Mouse (Mus musculus) midbrain, embryonic 14.5 days (tissue): ENCODE data around the gene Pcx. TPM values are rescaled to one million over a fixed set of nuclear protein-coding genes. Genes with fewer than 3 reads are reported as not detected.

Experiments
- ATAC-seq: fragments of 200-750 bp; cut with Nextera tagmentation; 2 replicates; pipeline ENCODE4 v1.8.0; 2017; ENCODE audit warnings: moderate number of reproducible peaks, moderate library complexity; ENCODE audit not compliant: low FRiP score, low TSS enrichment
- DNase-seq: peaks from one replicate; pipeline ENCODE4 v3.0.0-alpha.2; 2015
- H3K27ac ChIP-seq: fragments of 300-500 bp; sonication (generic); replicated peaks from 2 replicates; pipeline ENCODE4 v1.5.1; 2014; ENCODE audit warnings: mild to moderate bottlenecking, low read depth, low read length, moderate library complexity
- H3K27me3 ChIP-seq: fragments of 300-500 bp; sonication (generic); 2 replicates; pipeline ENCODE4 v1.6.1; 2014; ENCODE audit warnings: low read length, control low read depth, mixed read lengths; ENCODE audit not compliant: control insufficient read depth, insufficient read depth
- H3K36me3 ChIP-seq: fragments of 300-500 bp; sonication (generic); 2 replicates; pipeline ENCODE4 v1.6.1; 2014; ENCODE audit warnings: low read length, control low read depth; ENCODE audit not compliant: control insufficient read depth, insufficient read depth
- H3K4me1 ChIP-seq: fragments of 300-500 bp; sonication (generic); 2 replicates; pipeline ENCODE4 v1.6.1; 2014; ENCODE audit warnings: mild to moderate bottlenecking, antibody characterized with exemption, low read length, control low read depth; ENCODE audit not compliant: control insufficient read depth, insufficient read depth
- H3K4me2 ChIP-seq: fragments of 300-500 bp; sonication (generic); 2 replicates; pipeline ENCODE4 v1.6.1; 2014; ENCODE audit warnings: mild to moderate bottlenecking, low read length, moderate library complexity
- H3K4me3 ChIP-seq: fragments of 300-500 bp; sonication (generic); replicated peaks from 2 replicates; pipeline ENCODE4 v1.5.1; 2014; ENCODE audit warnings: low read depth, low read length
- H3K9ac ChIP-seq: fragments of 300-500 bp; sonication (generic); replicated peaks from 2 replicates; pipeline ENCODE4 v1.6.1; 2014; ENCODE audit warnings: mild to moderate bottlenecking, low read length, moderate library complexity
- H3K9me3 ChIP-seq: fragments of 300-500 bp; sonication (generic); 2 replicates; pipeline ENCODE4 v1.6.1; 2016; ENCODE audit warnings: low read length, control low read depth, mixed read lengths; ENCODE audit not compliant: control insufficient read depth
- WGBS: fragments of 180-500 bp; shearing (Covaris S2); extraction: QIAGEN DNeasy Blood & Tissue Kit; methylation state at CpG from one replicate; pipeline ENCODE4 v1.1.7; 2014; 5-methylcytosine and 5-hydroxymethylcytosine counted together
- polyA plus RNA-seq: library from polyadenylated mRNA; unstranded; fragments of >200 nt; fragmentation: Nextera tagmentation; extraction: Ambion mirVana; gene quantifications from 2 replicates; pipeline ENCODE4 v1.2.1, GENCODE M21; 2014

The Pcx gene
- polyA plus RNA-seq, 1 experiment from 2014 or later = 20.5 TPM

- Histone ChIP-seq H3K9me3 (no peaks in the 10 kb centered on the region), H3K4me2 (no peak overlapping the region), H3K36me3 (no peaks in the 10 kb centered on the region), H3K4me1 (no peaks in the 10 kb centered on the region), H3K27me3 (no peaks in the 10 kb centered on the region), H3K4me3 (no peak overlapping the region), H3K9ac (no peak overlapping the region), H3K27ac (no peak overlapping the region)
- ATAC-seq (no peak), DNase-seq (no peak)
- 45% methylated on average over 7 of the region's 7 CpGs for WGBS
These were observed 83.7 kb downstream of the Pcx start for GRCm38 (mm10) chr19:4593792-4594522.

GRCm38 (mm10) chr19:4596071-4596470 is 85.8 kb downstream of the Pcx start:
- no peaks in the 10 kb centered on the region for H3K9me3 ChIP-seq
- ATAC-seq = no peak
- no peak overlapping the region for H3K9ac ChIP-seq
- no peaks in the 10 kb centered on the region for H3K36me3 ChIP-seq
- WGBS = 78% methylated on average over 2 of the region's 2 CpGs
- H3K4me1 ChIP-seq = no peaks in the 10 kb centered on the region
- no peak for DNase-seq
- H3K4me3 ChIP-seq = no peak overlapping the region
- no peak overlapping the region for H3K4me2 ChIP-seq
- no peak overlapping the region for H3K27ac ChIP-seq
- no peaks in the 10 kb centered on the region for H3K27me3 ChIP-seq

GRCm38 (mm10) chr19:4602459-4602858 is 92.2 kb downstream of the Pcx start:
- H3K4me2 ChIP-seq = no peak overlapping the region
- H3K9ac ChIP-seq = no peak overlapping the region
- no peak overlapping the region for H3K27ac ChIP-seq
- H3K36me3 ChIP-seq = no peaks in the 10 kb centered on the region
- H3K4me1 ChIP-seq = no peaks in the 10 kb centered on the region
- no peak overlapping the region for H3K4me3 ChIP-seq
- ATAC-seq (no peak), DNase-seq (no peak)
- no peaks in the 10 kb centered on the region for H3K9me3 ChIP-seq
- WGBS = 88% methylated on average over 20 of the region's 20 CpGs
- no peaks in the 10 kb centered on the region for H3K27me3 ChIP-seq

- no peaks in the 10 kb centered on the region for H3K36me3 ChIP-seq
- no peak overlapping the region for H3K4me2 ChIP-seq
- ATAC-seq = no peak
- H3K27ac ChIP-seq = no peak overlapping the region
- H3K9ac ChIP-seq = no peak overlapping the region
- H3K27me3 ChIP-seq = no peaks in the 10 kb centered on the region
- H3K4me3 ChIP-seq = no peak overlapping the region
- H3K9me3 ChIP-seq = no peaks in the 10 kb centered on the region
- whole genome bisulfite sequencing = 41% methylated on average over 24 of the region's 24 CpGs
- peak; percentile 54 for DNase-seq
- H3K4me1 ChIP-seq = no peaks in the 10 kb centered on the region
These were observed 93.8 kb downstream of the Pcx start for GRCm38 (mm10) chr19:4603801-4604723.

- Histone ChIP-seq H3K36me3 (0 out of 2 replicates have a peak, but pooled peaks cover under 1% of the 10 kb centered on the region), H3K27me3 (no peaks in the 10 kb centered on the region), H3K9me3 (no peaks in the 10 kb centered on the region), H3K4me3 (no peak overlapping the region), H3K27ac (no peak overlapping the region), H3K4me1 (no peaks in the 10 kb centered on the region), H3K9ac (no peak overlapping the region), H3K4me2 (no peak overlapping the region)
- 92% methylated on average over 4 of the region's 4 CpGs for whole genome bisulfite sequencing
- no peak for ATAC-seq
- DNase-seq = no peak
These were observed 95.4 kb downstream of the Pcx start for GRCm38 (mm10) chr19:4605654-4606053.

GRCm38 (mm10) chr19:4607406-4607805 is 97.1 kb downstream of the Pcx start:
- no peaks in the 10 kb centered on the region for H3K4me1 ChIP-seq
- H3K27me3 ChIP-seq = no peaks in the 10 kb centered on the region
- H3K36me3 ChIP-seq = peaks cover 17% of the 10 kb centered on the region
- no peak overlapping the region for H3K9ac ChIP-seq
- H3K27ac ChIP-seq = no peak overlapping the region
- H3K4me2 ChIP-seq = no peak overlapping the region
- DNase-seq = no peak
- ATAC-seq = no peak
- no peak overlapping the region for H3K4me3 ChIP-seq
- 90% methylated on average over 12 of the region's 12 CpGs for WGBS
- no peaks in the 10 kb centered on the region for H3K9me3 ChIP-seq

- no peak overlapping the region for H3K27ac ChIP-seq
- H3K36me3 ChIP-seq = peaks cover 28% of the 10 kb centered on the region
- no peak for DNase-seq
- no peaks in the 10 kb centered on the region for H3K9me3 ChIP-seq
- no peak for ATAC-seq
- H3K27me3 ChIP-seq = no peaks in the 10 kb centered on the region
- peaks cover 2% of the 10 kb centered on the region; the same call in 1 of the 2 replicates for H3K4me1 ChIP-seq
- H3K4me2 ChIP-seq = no peak overlapping the region
- H3K9ac ChIP-seq = no peak overlapping the region
- WGBS = 88% methylated on average over 4 of the region's 4 CpGs
- no peak overlapping the region for H3K4me3 ChIP-seq
These were observed 98.2 kb downstream of the Pcx start for GRCm38 (mm10) chr19:4608511-4608910.

GRCm38 (mm10) chr19:4610109-4610508 is 99.8 kb downstream of the Pcx start:
- no peaks in the 10 kb centered on the region for H3K27me3 ChIP-seq
- no peaks in the 10 kb centered on the region for H3K9me3 ChIP-seq
- H3K36me3 ChIP-seq = peaks cover 33% of the 10 kb centered on the region
- peaks cover 12% of the 10 kb centered on the region for H3K4me1 ChIP-seq
- H3K9ac ChIP-seq = no peak overlapping the region
- 73% methylated on average over 4 of the region's 4 CpGs for WGBS
- H3K4me3 ChIP-seq = no peak overlapping the region
- H3K27ac ChIP-seq = no peak overlapping the region
- DNase-seq (no peak), ATAC-seq (no peak)
- no peak overlapping the region for H3K4me2 ChIP-seq
